Mouse (Mus musculus) limb, embryonic 14.5 days (tissue): Measurements from ENCODE around the gene Slc45a3. TPM values are rescaled to one million over a fixed set of nuclear protein-coding genes. Genes with fewer than 3 reads are reported as not detected.

Experiments
- ATAC-seq: fragments of 200-750 bp; cut with Nextera tagmentation; 2 replicates; pipeline ENCODE4 v1.8.0; 2017; ENCODE audit warnings: low read depth, moderate number of reproducible peaks, moderate TSS enrichment; ENCODE audit not compliant: low FRiP score
- DNase-seq: peaks from one replicate; pipeline ENCODE4 v3.0.0-alpha.2; 2015; ENCODE audit warnings: low spot score
- H3K27ac ChIP-seq: fragments of 300-500 bp; sonication (generic); replicated peaks from 2 replicates; pipeline ENCODE4 v1.5.1; 2014; ENCODE audit warnings: low read depth, mild to moderate bottlenecking, low read length, moderate library complexity, mixed read lengths
- H3K27me3 ChIP-seq: fragments of 300-500 bp; sonication (generic); 2 replicates; pipeline ENCODE4 v1.6.1; 2014; ENCODE audit warnings: low read length, mixed read lengths; ENCODE audit not compliant: control insufficient read depth, insufficient read depth
- H3K36me3 ChIP-seq: fragments of 300-500 bp; sonication (generic); 2 replicates; pipeline ENCODE4 v1.6.1; 2014; ENCODE audit warnings: mild to moderate bottlenecking, low read length, moderate library complexity, mixed read lengths; ENCODE audit not compliant: control insufficient read depth, insufficient read depth
- H3K4me1 ChIP-seq: fragments of 300-500 bp; sonication (generic); 2 replicates; pipeline ENCODE4 v1.6.1; 2014; ENCODE audit warnings: antibody characterized with exemption, low read length, mixed read lengths; ENCODE audit not compliant: control insufficient read depth, insufficient read depth
- H3K4me2 ChIP-seq: fragments of 300-500 bp; sonication (generic); replicated peaks from 2 replicates; pipeline ENCODE4 v1.6.1; 2014; ENCODE audit warnings: low read depth, mild to moderate bottlenecking, low read length, moderate library complexity; ENCODE audit not compliant: severe bottlenecking
- H3K4me3 ChIP-seq: fragments of 300-500 bp; sonication (generic); replicated peaks from 2 replicates; pipeline ENCODE4 v1.5.1; 2014; ENCODE audit warnings: low read length
- H3K9ac ChIP-seq: fragments of 300-500 bp; sonication (generic); 2 replicates; pipeline ENCODE4 v1.6.1; 2014; ENCODE audit warnings: mild to moderate bottlenecking, low read depth, low read length, moderate library complexity; ENCODE audit not compliant: severe bottlenecking
- H3K9me3 ChIP-seq: fragments of 300-500 bp; sonication (generic); 2 replicates; pipeline ENCODE4 v1.6.1; 2016; ENCODE audit warnings: low read length; ENCODE audit not compliant: control insufficient read depth
- POLR2A ChIP-seq: fragments of 200-500 bp; IDR thresholded peaks from 2 replicates; pipeline ENCODE4 v1.8.0; 2012; ENCODE audit warnings: inconsistent platforms, mild to moderate bottlenecking, moderate library complexity, borderline replicate concordance; ENCODE audit not compliant: insufficient read depth, insufficient read length; ENCODE audit errors: extremely low read depth
- WGBS: fragments of 180-500 bp; shearing (Covaris S2); extraction: QIAGEN DNeasy Blood & Tissue Kit; methylation state at CpG from one replicate; pipeline ENCODE4 v1.1.7; 2014; 5-methylcytosine and 5-hydroxymethylcytosine counted together
- polyA plus RNA-seq, 2 experiments: library from polyadenylated mRNA; depleted of rRNA in 1 of 2; stranded (reverse) in 1 of 2; unstranded in 1 of 2; fragments of >200 nt; fragmentation: Nextera tagmentation in 1 of 2; extraction: Ambion mirVana in 1 of 2; gene quantifications; 2 replicates each; pipeline versions ENCODE4 v1.2.1 to v1.2.3; 2012 to 2014

The Slc45a3 gene
- polyA plus RNA-seq, 2 experiments, result 9.9 to 11.1 TPM

- no peaks in the 10 kb centered on the region for H3K9me3 ChIP-seq
- H3K36me3 ChIP-seq, result no peaks in the 10 kb centered on the region
- DNase-seq (no peak), ATAC-seq (no peak)
- no peaks in the 10 kb centered on the region for H3K27me3 ChIP-seq
- H3K9ac ChIP-seq, result no peak overlapping the region
- 53% methylated on average over 10 of the region's 10 CpGs for WGBS
- H3K4me2 ChIP-seq, result no peak overlapping the region
- H3K4me3 ChIP-seq, result no peak overlapping the region
- H3K27ac ChIP-seq, result no peak overlapping the region
- TF ChIP-seq POLR2A, result no peak
- H3K4me1 ChIP-seq, result no peaks in the 10 kb centered on the region
Measured at GRCm38 (mm10) chr1:131945674-131946440, 16.9 kb upstream of the Slc45a3 start.

- 84% methylated on average over 11 of the region's 11 CpGs for WGBS
- no peak for ATAC-seq
Measured at GRCm38 (mm10) chr1:131946462-131947215, 16.1 kb upstream of the Slc45a3 start.

GRCm38 (mm10) chr1:131947997-131948525 lies 14.7 kb upstream of the Slc45a3 start:
- no peak overlapping the region for H3K27ac ChIP-seq
- H3K36me3 ChIP-seq, result no peaks in the 10 kb centered on the region
- no peaks in the 10 kb centered on the region for H3K4me1 ChIP-seq
- H3K9ac ChIP-seq, result no peak overlapping the region
- TF ChIP-seq POLR2A, result no peak
- DNase-seq (no peak), ATAC-seq (no peak)
- H3K27me3 ChIP-seq, result no peaks in the 10 kb centered on the region
- 44% methylated on average over 1 of the region's 1 CpGs for WGBS
- no peaks in the 10 kb centered on the region for H3K9me3 ChIP-seq
- no peak overlapping the region for H3K4me3 ChIP-seq
- H3K4me2 ChIP-seq, result no peak overlapping the region

More at GRCm38 (mm10) chr1:131946462-131947215, 16.1 kb upstream of the Slc45a3 start:
- Histone ChIP-seq H3K4me3 (no peak overlapping the region), H3K9ac (no peak overlapping the region), H3K9me3 (no peaks in the 10 kb centered on the region), H3K4me1 (no peaks in the 10 kb centered on the region), H3K27ac (no peak overlapping the region), H3K27me3 (no peaks in the 10 kb centered on the region), H3K4me2 (no peak overlapping the region), H3K36me3 (no peaks in the 10 kb centered on the region)
- TF ChIP-seq POLR2A, result no peak
- DNase-seq, result no peak

GRCm38 (mm10) chr1:131954242-131954865 lies 8.4 kb upstream of the Slc45a3 start:
- Histone ChIP-seq H3K4me2 (no peak overlapping the region), H3K27me3 (no peaks in the 10 kb centered on the region), H3K9me3 (no peaks in the 10 kb centered on the region), H3K4me1 (no peaks in the 10 kb centered on the region), H3K36me3 (no peaks in the 10 kb centered on the region), H3K27ac (no peak overlapping the region), H3K4me3 (no peak overlapping the region), H3K9ac (no peak overlapping the region)
- TF ChIP-seq POLR2A, result no peak
- no peak for ATAC-seq
- DNase-seq, result no peak
- 79% methylated on average over 12 of the region's 12 CpGs for WGBS

- ATAC-seq (no peak), DNase-seq (no peak)
- H3K27ac ChIP-seq, result no peak overlapping the region
- H3K27me3 ChIP-seq, result no peaks in the 10 kb centered on the region
- H3K4me2 ChIP-seq, result no peak overlapping the region
- H3K4me1 ChIP-seq, result no peaks in the 10 kb centered on the region
- H3K9me3 ChIP-seq, result no peaks in the 10 kb centered on the region
- no peak overlapping the region for H3K9ac ChIP-seq
- WGBS, result 16% methylated on average over 3 of the region's 3 CpGs
- H3K36me3 ChIP-seq, result no peaks in the 10 kb centered on the region
- H3K4me3 ChIP-seq, result no peak overlapping the region
- no peak for TF ChIP-seq POLR2A
Measured at GRCm38 (mm10) chr1:131955131-131955757, 7.5 kb upstream of the Slc45a3 start.
